Mouse (Mus musculus): Measurements from ENCODE around the gene Ereg. TPM values are rescaled to one million over a fixed set of nuclear protein-coding genes. Genes with fewer than 3 reads are reported as not detected.

Ereg gene
- polyA plus RNA-seq, 1 experiment from 2014 or later = not detected

DNA sequence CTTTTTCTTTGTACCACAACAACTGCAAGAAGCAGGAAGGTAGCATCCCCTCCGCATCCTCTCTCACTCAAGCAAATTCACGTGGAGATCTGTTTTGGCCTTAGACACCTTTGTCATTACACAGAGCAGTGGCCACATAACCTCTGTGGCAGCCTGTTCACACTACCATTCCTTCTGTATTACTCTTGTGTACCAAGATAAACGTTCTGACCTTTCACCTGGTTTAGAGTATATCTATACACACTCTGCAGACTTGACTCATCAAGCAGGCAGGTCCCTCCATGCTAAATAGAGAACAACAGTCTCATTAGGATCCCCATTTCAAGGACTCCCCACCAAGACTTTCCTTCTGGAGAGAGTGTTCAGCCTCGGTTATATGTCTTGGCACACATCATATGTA, 49.0 kb downstream of the Ereg start:
- DNase-seq (ENCODE audit: low spot score) = no peak
- H3K4me1 ChIP-seq = no peaks in the 10 kb centered on the region
- no peaks in the 10 kb centered on the region for H3K36me3 ChIP-seq
- H3K27ac ChIP-seq (replicated peaks) = no peak overlapping the region
- no peaks in the 10 kb centered on the region for H3K27me3 ChIP-seq (ENCODE audit: low read depth, poor library complexity, severe bottlenecking)
- H3K4me3 ChIP-seq = no peak overlapping the region
- WGBS = 81% methylated on average over 4 of the region's 4 CpGs
- H3K9me3 ChIP-seq (replicated peaks) = no peaks in the 10 kb centered on the region

DNA sequence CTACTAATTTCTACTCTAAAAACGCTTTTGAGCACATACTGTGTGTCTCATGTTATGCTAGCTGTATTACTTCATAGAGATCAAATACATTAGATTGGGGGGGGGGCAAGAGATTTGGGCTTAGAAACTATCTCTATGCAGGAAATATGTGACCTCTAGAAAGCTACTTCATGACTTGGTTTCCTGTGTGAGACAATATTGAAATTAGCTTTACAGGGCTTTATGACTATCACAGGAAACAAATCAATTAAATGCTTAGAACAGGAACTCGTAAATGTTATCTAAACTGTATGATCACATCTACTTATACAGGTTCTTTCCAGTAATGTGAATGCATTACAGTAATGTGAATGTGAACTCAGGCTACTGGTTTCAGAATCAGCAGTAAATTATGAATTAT, 49.7 kb downstream of the Ereg start:
- 88% methylated on average over 2 of the region's 2 CpGs for WGBS
- DNase-seq (ENCODE audit: low spot score) = no peak
- Histone ChIP-seq H3K27ac (replicated peaks) (no peak overlapping the region), H3K4me3 (no peak overlapping the region), H3K9me3 (replicated peaks) (no peaks in the 10 kb centered on the region), H3K4me1 (no peaks in the 10 kb centered on the region), H3K36me3 (no peaks in the 10 kb centered on the region), H3K27me3 (ENCODE audit: low read depth, poor library complexity, severe bottlenecking) (no peaks in the 10 kb centered on the region)

DNA sequence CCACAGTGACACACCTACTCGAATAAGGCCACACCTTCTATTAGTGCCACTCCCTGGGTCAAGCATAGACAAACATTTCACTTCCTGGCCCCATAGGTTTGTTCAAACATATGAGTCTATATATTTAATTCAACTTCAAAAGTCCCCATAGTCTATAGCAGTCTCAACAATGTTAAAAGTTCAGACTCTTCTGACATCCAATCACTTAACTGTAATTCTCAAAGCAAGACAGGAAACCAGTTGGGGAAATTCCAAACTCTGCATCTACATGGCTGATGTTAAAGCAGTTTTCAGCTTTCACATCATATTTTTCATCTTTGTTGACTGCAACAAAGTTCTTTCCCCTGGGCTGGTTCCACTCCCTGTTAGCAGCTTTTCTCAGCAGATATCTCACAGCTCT, 52.2 kb downstream of the Ereg start:
- H3K9me3 ChIP-seq (replicated peaks) = no peaks in the 10 kb centered on the region
- H3K27me3 ChIP-seq (ENCODE audit: low read depth, poor library complexity, severe bottlenecking) = no peaks in the 10 kb centered on the region
- no peak overlapping the region for H3K4me3 ChIP-seq
- no peaks in the 10 kb centered on the region for H3K36me3 ChIP-seq
- WGBS = 95% methylated on average over 1 of the region's 1 CpGs
- no peak for DNase-seq (ENCODE audit: low spot score)
- H3K27ac ChIP-seq (replicated peaks) = no peak overlapping the region
- no peaks in the 10 kb centered on the region for H3K4me1 ChIP-seq

DNA sequence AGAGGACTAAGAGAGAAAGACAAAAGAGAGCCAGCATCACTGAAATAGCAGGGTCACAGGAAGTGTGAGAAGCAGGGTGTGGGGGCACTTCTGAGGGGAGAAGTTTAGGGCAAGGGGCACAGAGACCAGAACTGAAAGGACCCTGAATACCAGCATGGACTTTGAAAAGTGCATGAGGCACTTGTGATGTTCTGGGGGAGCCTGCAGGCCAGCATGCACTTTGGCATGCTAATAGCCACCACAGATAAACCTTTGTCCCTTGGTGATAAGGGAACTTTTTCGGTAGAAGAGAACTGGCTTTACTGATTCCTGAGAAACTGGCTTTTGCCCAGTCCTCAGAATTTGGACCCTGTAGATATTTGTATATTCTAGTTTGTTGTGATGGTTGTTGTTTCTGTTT, 60.5 kb downstream of the Ereg start:
- Histone ChIP-seq H3K9me3 (replicated peaks) (no peaks in the 10 kb centered on the region), H3K36me3 (no peaks in the 10 kb centered on the region), H3K4me1 (peaks cover 10% of the 10 kb centered on the region; the same call in 1 of the 2 replicates), H3K4me3 (no peak overlapping the region), H3K27me3 (ENCODE audit: low read depth, poor library complexity, severe bottlenecking) (peaks cover 20% of the 10 kb centered on the region), H3K27ac (replicated peaks) (no peak overlapping the region)
- 50% methylated on average over 1 of the region's 1 CpGs for WGBS
- no peak for DNase-seq (ENCODE audit: low spot score)

DNA sequence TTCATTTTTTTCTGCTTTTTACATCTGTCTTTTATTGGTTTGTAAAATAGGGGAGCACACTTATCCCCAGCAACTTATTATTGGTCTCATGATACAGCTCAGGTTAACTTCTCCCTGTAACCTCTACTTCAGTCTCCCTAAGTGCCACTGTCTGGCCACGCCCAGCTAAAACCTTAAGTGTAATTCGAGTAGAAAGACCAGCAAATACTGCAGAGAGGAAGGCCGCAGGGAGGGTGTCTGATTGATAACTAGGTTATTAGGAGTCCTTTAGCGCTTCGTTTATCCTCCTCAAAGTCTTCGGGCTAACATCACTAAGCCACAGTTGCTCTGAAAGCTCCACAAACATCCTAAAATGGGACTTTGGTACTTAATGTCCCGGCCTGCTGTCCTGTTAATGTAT, 64.5 kb downstream of the Ereg start:
- no peaks in the 10 kb centered on the region for H3K36me3 ChIP-seq
- peak overlapping the region; percentile 70 for H3K4me3 ChIP-seq
- H3K27ac ChIP-seq (replicated peaks) = no peak overlapping the region
- 3% methylated on average over 7 of the region's 7 CpGs for WGBS
- DNase-seq (ENCODE audit: low spot score) = no peak
- no peaks in the 10 kb centered on the region for H3K9me3 ChIP-seq (replicated peaks)
- H3K4me1 ChIP-seq = peaks cover 10% of the 10 kb centered on the region; the same call in 1 of the 2 replicates
- H3K27me3 ChIP-seq (ENCODE audit: low read depth, poor library complexity, severe bottlenecking) = peaks cover 35% of the 10 kb centered on the region

- WGBS = under 1% methylated on average over 44 of the region's 44 CpGs
- peak within 1 kb of the TSS; percentile 73 for H3K27ac ChIP-seq (replicated peaks)
- H3K9me3 ChIP-seq (replicated peaks) = no peaks in the 10 kb centered on the region
- H3K27me3 ChIP-seq (ENCODE audit: low read depth, poor library complexity, severe bottlenecking) = peaks cover 35% of the 10 kb centered on the region
- H3K36me3 ChIP-seq = no peaks in the 10 kb centered on the region
- H3K4me1 ChIP-seq = peaks cover 10% of the 10 kb centered on the region; the same call in 1 of the 2 replicates
- DNase-seq (ENCODE audit: low spot score) = peak; percentile 70
- H3K4me3 ChIP-seq = peak within 1 kb of the TSS; percentile 70
These were observed 65.0 kb downstream of the Ereg start, which contains the start of gene Areg for GRCm38 (mm10) chr5:91139446-91139873. Gene Areg (plus strand): TSS chr5:91139599.

- Histone ChIP-seq H3K4me1 (peaks cover 10% of the 10 kb centered on the region; the same call in 1 of the 2 replicates), H3K27ac (replicated peaks) (no peak overlapping the region), H3K9me3 (replicated peaks) (no peaks in the 10 kb centered on the region), H3K36me3 (no peaks in the 10 kb centered on the region), H3K27me3 (ENCODE audit: low read depth, poor library complexity, severe bottlenecking) (peaks cover 35% of the 10 kb centered on the region), H3K4me3 (no peak overlapping the region)
- no peak for DNase-seq (ENCODE audit: low spot score)
- 56% methylated on average over 13 of the region's 13 CpGs for WGBS
These were observed 66.5 kb downstream of the Ereg start for GRCm38 (mm10) chr5:91140896-91141448.

Other genes starting within 250 kb of the Ereg start
- gene Cxcl1, start 183.4 kb upstream of the Ereg start, polyA plus RNA-seq (2016; fragmentation: Nextera tagmentation; extraction: Ambion mirVana) = not detected in 2 replicates
- gene Cxcl2, start 170.8 kb upstream of the Ereg start, polyA plus RNA-seq (2016; fragmentation: Nextera tagmentation; extraction: Ambion mirVana) = not detected in 2 replicates
- 68.4 and 73.0 TPM in 2 replicates for gene Mthfd2l, start 143.5 kb upstream of the Ereg start, polyA plus RNA-seq (2016; fragmentation: Nextera tagmentation; extraction: Ambion mirVana)
- 0.21 and 0.22 TPM in 2 replicates for gene Epgn, start 47.2 kb upstream of the Ereg start, polyA plus RNA-seq (2016; fragmentation: Nextera tagmentation; extraction: Ambion mirVana)
- 0.11 TPM in 1 of 2 replicates, not detected in the other for gene Areg, start 65.0 kb downstream of the Ereg start, polyA plus RNA-seq (2016; fragmentation: Nextera tagmentation; extraction: Ambion mirVana)

Measured in midbrain, embryonic 10.5 days (tissue).